Comparison of ENCODE assay signal across 19 mouse cellular contexts in the genomic region with DNA sequence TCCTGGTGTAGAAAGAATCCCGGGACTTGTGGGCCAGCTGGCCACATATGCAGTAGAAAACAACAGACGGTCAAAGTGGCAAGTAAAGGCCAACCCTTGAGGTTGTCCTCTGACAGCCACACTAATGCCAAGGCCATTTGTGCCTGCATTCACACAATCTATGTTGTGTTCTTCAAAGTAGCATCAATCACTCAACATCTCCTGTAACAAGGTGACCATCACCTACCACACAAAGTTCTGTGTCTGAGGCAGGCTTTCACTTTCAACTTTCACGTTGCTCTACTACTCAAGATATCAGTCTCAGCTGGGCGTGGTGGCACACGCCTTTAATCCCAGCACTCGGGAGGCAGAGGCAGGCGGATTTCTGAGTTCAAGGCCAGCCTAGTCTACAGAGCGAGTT. TPM values are rescaled to one million over a fixed set of nuclear protein-coding genes. Genes with fewer than 3 reads are reported as not detected.
DNase-seq lines count a peak whose midpoint lies in the region; ATAC-seq and TF ChIP-seq lines count a peak whose summit lies in the region.
"Had no signal": no experiment of that assay in that cellular context is flagged by ENCODE, and none has a peak within 500 bp of the region (broad histone marks: within the 10 kb centered on the region; RNA-seq: fewer than 3 reads in every experiment).

No protein-coding gene starts in this region.

- no peak overlapping the region for H3K27ac ChIP-seq in CH12.LX (ENCODE audit: insufficient read depth, low read depth)
- no peak overlapping the region for H3K27ac ChIP-seq in forebrain, embryonic 16.5 days (ENCODE audit: low read length)
- H3K27ac ChIP-seq: embryonic facial prominence, embryonic 10.5 days; embryonic facial prominence, embryonic 12.5 days; forebrain, embryonic 13.5 days; forebrain, embryonic 15.5 days had no signal

- peak overlapping the region; percentile 32; the same call in 1 of the 2 replicates for H3K4me2 ChIP-seq in CH12.LX (ENCODE audit: insufficient read depth, low read depth, poor library complexity, severe bottlenecking)
- no peak overlapping the region for H3K4me2 ChIP-seq in forebrain, embryonic 16.5 days (ENCODE audit: low read length)
- H3K4me2 ChIP-seq: embryonic facial prominence, embryonic 12.5 days; forebrain, embryonic 13.5 days; forebrain, embryonic 15.5 days had no signal

- no peak for TF ChIP-seq POLR2A in CH12.LX (IDR thresholded peaks at IDR 0.05; ENCODE audit: low read depth, low read length)

- peaks cover 24 to 67% of the 10 kb centered on the region in 2 experiments for H3K36me3 ChIP-seq in CH12.LX (replicated peaks in 1 of 2; ENCODE audit: control insufficient read depth in 1 of 2, insufficient read depth in 1 of 2, low read length in 1 of 2)
- H3K36me3 ChIP-seq in E14TG2a.4 (ENCODE audit: insufficient read depth, low read length), result peaks cover 85% of the 10 kb centered on the region
- H3K36me3 ChIP-seq in forebrain, embryonic 16.5 days (ENCODE audit: control insufficient read depth, insufficient read depth), result no peaks in the 10 kb centered on the region
- H3K36me3 ChIP-seq: forebrain, embryonic 15.5 days had no signal

- H3K4me3 ChIP-seq in CH12.LX (replicated peaks in 1 of 3; ENCODE audit: low read depth in 2 of 3, low read length in 2 of 3, poor library complexity in 1 of 3), result no peak overlapping the region
- peak overlapping the region; percentile 21 for H3K4me3 ChIP-seq in E14TG2a.4 (replicated peaks; ENCODE audit: low read length)
- no peak overlapping the region for H3K4me3 ChIP-seq in forebrain, embryonic 16.5 days (replicated peaks; ENCODE audit: low read length)
- H3K4me3 ChIP-seq: embryonic facial prominence, embryonic 10.5 days; embryonic facial prominence, embryonic 12.5 days; forebrain, embryonic 13.5 days; forebrain, embryonic 15.5 days had no signal

- WGBS in forebrain, embryonic 16.5 days, result 90% methylated on average over 8 of the region's 8 CpGs

- no peak overlapping the region for H3K9ac ChIP-seq in CH12.LX (ENCODE audit: insufficient read depth, low read depth)
- no peak overlapping the region for H3K9ac ChIP-seq in forebrain, embryonic 16.5 days (replicated peaks; ENCODE audit: low read depth, low read length)
- H3K9ac ChIP-seq: embryonic facial prominence, embryonic 12.5 days; forebrain, embryonic 13.5 days; forebrain, embryonic 15.5 days had no signal

- TF ChIP-seq EP300 in CH12.LX (IDR thresholded peaks at IDR 0.05; ENCODE audit: low read length), result no peak

- TF ChIP-seq RAD21 in CH12.LX (IDR thresholded peaks at IDR 0.05; ENCODE audit: low read depth, low read length), result no peak

- TF ChIP-seq CTCF in CH12.LX (conservative IDR thresholded peaks at IDR 0.05 in 1 of 2, IDR thresholded peaks at IDR 0.05 in 1 of 2; ENCODE audit: low read depth in 2 of 2, low read length in 2 of 2) (no peak), E14TG2a.4 (conservative IDR thresholded peaks at IDR 0.05; ENCODE audit: low read length) (no peak)

- no peaks in the 10 kb centered on the region for H3K27me3 ChIP-seq in CH12.LX (replicated peaks)
- H3K27me3 ChIP-seq in E14TG2a.4 (ENCODE audit: insufficient read depth, low read length), result no peaks in the 10 kb centered on the region
- no peaks in the 10 kb centered on the region for H3K27me3 ChIP-seq in forebrain, embryonic 16.5 days (replicated peaks; ENCODE audit: control insufficient read depth, insufficient read depth, low read length)
- H3K27me3 ChIP-seq: embryonic facial prominence, embryonic 12.5 days; forebrain, embryonic 13.5 days; forebrain, embryonic 15.5 days had no signal

- H3K4me1 ChIP-seq in CH12.LX (ENCODE audit: control insufficient read depth in 1 of 2, insufficient read depth in 2 of 2) (peaks cover 21 to 63% of the 10 kb centered on the region in 2 experiments), E14TG2a.4 (replicated peaks; ENCODE audit: low read depth, low read length) (peaks cover 87% of the 10 kb centered on the region)
- peaks cover 17% of the 10 kb centered on the region for H3K4me1 ChIP-seq in forebrain, embryonic 16.5 days (replicated peaks; ENCODE audit: control insufficient read depth, insufficient read depth, low read length)

- intact Hi-C loops in heart, postnatal 10 days (cut with DNase I), result no loop called here
- intact Hi-C loops in left cerebral cortex, postnatal 4 days (cut with DNase I), result no loop called here

- in situ Hi-C loops in CH12.LX (cut with MboI; ENCODE audit: low pct_ligation_motif_present, low pct_unique_long_range_greater_than_20kb, low sequenced_read_pairs), result no loop called here

- no peak for ATAC-seq in forebrain, embryonic 16.5 days
- ATAC-seq: activated CD4-positive, CD25-positive, alpha-beta regulatory T cell, adult 4 months; forebrain, embryonic 13.5 days; forebrain, embryonic 15.5 days had no signal

- peaks cover 98% of the 10 kb centered on the region for H3K79me2 ChIP-seq in CH12.LX (replicated peaks; ENCODE audit: control insufficient read depth, extremely low read depth, insufficient read depth, poor library complexity, severe bottlenecking)

- DNase-seq in heart, adult 11 months, result peak; percentile 76
- no peak for DNase-seq in heart, postnatal 10 days
- DNase-seq in CH12.LX (ENCODE audit: extremely low read depth), result no peak
- DNase-seq in left cerebral cortex, postnatal 4 days, result no peak
- DNase-seq: adrenal gland, adult 8-10 months; adrenal gland, postnatal 14 days; adrenal gland, postnatal 36 days; cerebellum, adult 11-12 months; cerebellum, adult 2 months; cerebellum, adult 9-10 months; cerebellum, postnatal 10 days; cerebellum, postnatal 25 days had no signal

- H3K9me3 ChIP-seq in CH12.LX (replicated peaks; ENCODE audit: low read length), result no peaks in the 10 kb centered on the region
- H3K9me3 ChIP-seq in E14TG2a.4 (ENCODE audit: low read length), result no peaks in the 10 kb centered on the region
- no peaks in the 10 kb centered on the region for H3K9me3 ChIP-seq in forebrain, embryonic 16.5 days (ENCODE audit: control insufficient read depth, low read length)
- H3K9me3 ChIP-seq: embryonic facial prominence, embryonic 10.5 days; embryonic facial prominence, embryonic 12.5 days; forebrain, embryonic 13.5 days; forebrain, embryonic 15.5 days had no signal

- dilution Hi-C loops in CH12.LX (cut with MboI; ENCODE audit: extremely low pct_ligation_motif_present, extremely low pct_unique_long_range_greater_than_20kb, low sequenced_read_pairs), result no loop called here

TF ChIP-seq in CH12.LX, 34 proteins besides CTCF, POLR2A, EP300 and RAD21:
- TF ChIP-seq GABPA (IDR thresholded peaks at IDR 0.05; ENCODE audit: insufficient replicate concordance, low read depth, low read length), result no peak
- no peak for TF ChIP-seq TCF12 (IDR thresholded peaks at IDR 0.05; ENCODE audit: low read depth, low read length)

RNA-seq across cellular contexts. Expression of gene Cnot1, which starts 5.0 kb away (rescaled TPM):
- 100 to 1,000 TPM; 156 to 158 TPM for total RNA-seq in heart, postnatal 10 days (2021)
- total RNA-seq in CH12.LX (2012; rRNA removed) (130 and 142 TPM in 2 replicates), CH12.LX (2014; rRNA removed) (136 and 146 TPM in 2 replicates)
- polyA plus RNA-seq in CH12.LX (2012; ENCODE audit: insufficient read length, low read depth), result 164 and 182 TPM in 2 replicates
- total RNA-seq in left cerebral cortex, postnatal 4 days (2021), result 100 to 1,000 TPM; 156 to 167 TPM
- 58.5 and 58.7 TPM in 2 replicates for polyA plus RNA-seq in forebrain, embryonic 16.5 days (2015; fragmentation: Nextera tagmentation; extraction: Ambion mirVana)

RNA-seq across cellular contexts. Expression of gene Sap18b, which starts 22.9 kb away (rescaled TPM):
- 100 to 1,000 TPM in 1 of 2 experiments, 10 to 100 TPM in 1; 97.5 to 101 TPM for total RNA-seq in heart, postnatal 10 days (2021)
- total RNA-seq in CH12.LX (2012; rRNA removed), result 138 and 141 TPM in 2 replicates
- total RNA-seq in CH12.LX (2014; rRNA removed), result 259 and 305 TPM in 2 replicates
- polyA plus RNA-seq in CH12.LX (2012; ENCODE audit: insufficient read length, low read depth), result 355 and 403 TPM in 2 replicates
- 10 to 100 TPM; 97.4 to 99.3 TPM for total RNA-seq in left cerebral cortex, postnatal 4 days (2021)
- polyA plus RNA-seq in forebrain, embryonic 16.5 days (2015; fragmentation: Nextera tagmentation; extraction: Ambion mirVana), result 219 and 261 TPM in 2 replicates

RNA-seq across cellular contexts. Expression of gene Slc38a7, which starts 51.1 kb away (rescaled TPM):
- 10 to 100 TPM in 1 of 2 experiments, 1 to 10 TPM in 1; 9.9 to 11.5 TPM for total RNA-seq in heart, postnatal 10 days (2021)
- total RNA-seq in CH12.LX (2012; rRNA removed), result 20.3 and 33.2 TPM in 2 replicates
- total RNA-seq in CH12.LX (2014; rRNA removed), result 12.0 and 13.9 TPM in 2 replicates
- 28.1 and 31.0 TPM in 2 replicates for polyA plus RNA-seq in CH12.LX (2012; ENCODE audit: insufficient read length, low read depth)
- 10 to 100 TPM; 42.5 to 43.2 TPM for total RNA-seq in left cerebral cortex, postnatal 4 days (2021)
- 29.9 and 31.1 TPM in 2 replicates for polyA plus RNA-seq in forebrain, embryonic 16.5 days (2015; fragmentation: Nextera tagmentation; extraction: Ambion mirVana)
